Mouse (Mus musculus): ENCODE results near the gene Hoxa3. TPM values are rescaled to one million over a fixed set of nuclear protein-coding genes. Genes with fewer than 3 reads are reported as not detected.

The Hoxa3 gene
- polyA plus RNA-seq, 1 experiment from 2014 or later, result 11.8 TPM

GRCm38 (mm10) chr6:52220003-52220864, 7.1 kb upstream of the Hoxa3 start:
- H3K4me3 ChIP-seq (replicated peaks), result peak overlapping the region; percentile 77
- peaks cover 16% of the 10 kb centered on the region; the same call in 1 of the 2 replicates for H3K27me3 ChIP-seq
- ATAC-seq (replicated peaks; ENCODE audit: low FRiP score), result no peak
- H3K9me3 ChIP-seq (replicated peaks), result no peaks in the 10 kb centered on the region
- H3K27ac ChIP-seq, result peak overlapping the region; percentile 99
- 13% methylated on average over 32 of the region's 32 CpGs for WGBS
- peaks cover 4% of the 10 kb centered on the region; the same call in 1 of the 2 replicates for H3K36me3 ChIP-seq
- H3K9ac ChIP-seq, result peak overlapping the region; percentile 76
- H3K4me2 ChIP-seq, result peak overlapping the region; percentile 92
- H3K4me1 ChIP-seq, result peaks cover 47% of the 10 kb centered on the region

- WGBS, result 35% methylated on average over 9 of the region's 9 CpGs
- Histone ChIP-seq H3K27me3 (peaks cover 21% of the 10 kb centered on the region; the same call in 1 of the 2 replicates), H3K4me1 (peaks cover 56% of the 10 kb centered on the region), H3K4me2 (peak overlapping the region; percentile 92), H3K9ac (peak overlapping the region; percentile 78), H3K9me3 (replicated peaks) (no peaks in the 10 kb centered on the region), H3K4me3 (replicated peaks) (peak overlapping the region; percentile 77), H3K27ac (peak overlapping the region; percentile 99), H3K36me3 (peaks cover 4% of the 10 kb centered on the region; the same call in 1 of the 2 replicates)
- ATAC-seq (replicated peaks; ENCODE audit: low FRiP score), result no peak
Observed at GRCm38 (mm10) chr6:52219234-52219942, 6.3 kb upstream of the Hoxa3 start.

- peaks cover under 1% of the 10 kb centered on the region; the same call in 1 of the 2 replicates for H3K36me3 ChIP-seq
- peak overlapping the region; percentile 92 for H3K4me2 ChIP-seq
- H3K4me3 ChIP-seq (replicated peaks), result peak overlapping the region; percentile 67
- no peak for ATAC-seq (replicated peaks; ENCODE audit: low FRiP score)
- peaks cover 21% of the 10 kb centered on the region; the same call in 1 of the 2 replicates for H3K27me3 ChIP-seq
- peak overlapping the region; percentile 78 for H3K9ac ChIP-seq
- H3K4me1 ChIP-seq, result peaks cover 61% of the 10 kb centered on the region
- no peaks in the 10 kb centered on the region for H3K9me3 ChIP-seq (replicated peaks)
- peak overlapping the region; percentile 99 for H3K27ac ChIP-seq
- 24% methylated on average over 14 of the region's 14 CpGs for WGBS
Observed at GRCm38 (mm10) chr6:52218643-52219215, 5.6 kb upstream of the Hoxa3 start.

DNA sequence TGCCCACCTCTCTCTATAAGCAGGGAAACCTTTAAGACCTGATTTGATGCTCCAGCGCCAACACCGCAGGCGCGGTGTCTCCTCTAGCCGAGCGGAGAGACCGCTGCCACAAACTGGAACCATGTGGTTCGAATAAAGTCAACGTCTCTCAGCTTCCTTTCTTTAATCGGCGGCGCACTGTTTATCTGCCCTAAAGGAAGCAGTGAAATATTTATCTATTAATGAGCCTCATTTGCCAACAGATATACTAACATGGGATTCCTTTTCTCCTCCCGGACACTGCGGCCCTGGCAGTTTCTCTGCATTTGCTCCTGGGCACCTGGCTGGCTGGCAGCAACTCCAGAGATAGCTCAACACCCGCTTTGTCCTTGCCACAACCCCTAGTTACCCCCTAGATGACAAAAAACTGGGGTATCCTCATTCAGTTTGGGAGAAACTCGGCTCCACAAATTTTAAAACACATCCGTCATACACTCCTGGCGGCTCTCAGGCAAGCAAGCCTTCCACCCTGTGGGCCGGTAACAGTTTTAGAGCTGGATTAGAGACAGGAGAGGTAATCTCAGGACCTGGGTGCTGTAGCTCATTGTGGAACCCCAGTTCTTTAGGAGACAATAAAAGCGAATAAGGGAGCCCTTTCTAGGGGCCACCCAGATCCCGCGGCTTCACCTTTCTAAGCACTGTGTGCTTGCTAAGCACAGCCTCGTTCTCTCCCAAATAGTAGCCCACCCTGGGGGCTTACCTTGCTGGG, 4.9 kb upstream of the Hoxa3 start:
- WGBS, result 13% methylated on average over 23 of the region's 23 CpGs
- H3K4me2 ChIP-seq, result peak overlapping the region; percentile 92
- peak overlapping the region; percentile 78 for H3K9ac ChIP-seq
- peak overlapping the region; percentile 99 for H3K27ac ChIP-seq
- H3K4me3 ChIP-seq (replicated peaks), result peak overlapping the region; percentile 67
- no peaks in the 10 kb centered on the region for H3K36me3 ChIP-seq
- H3K9me3 ChIP-seq (replicated peaks), result no peaks in the 10 kb centered on the region
- ATAC-seq (replicated peaks; ENCODE audit: low FRiP score), result no peak
- peaks cover 21% of the 10 kb centered on the region; the same call in 1 of the 2 replicates for H3K27me3 ChIP-seq
- peaks cover 64% of the 10 kb centered on the region for H3K4me1 ChIP-seq

DNA sequence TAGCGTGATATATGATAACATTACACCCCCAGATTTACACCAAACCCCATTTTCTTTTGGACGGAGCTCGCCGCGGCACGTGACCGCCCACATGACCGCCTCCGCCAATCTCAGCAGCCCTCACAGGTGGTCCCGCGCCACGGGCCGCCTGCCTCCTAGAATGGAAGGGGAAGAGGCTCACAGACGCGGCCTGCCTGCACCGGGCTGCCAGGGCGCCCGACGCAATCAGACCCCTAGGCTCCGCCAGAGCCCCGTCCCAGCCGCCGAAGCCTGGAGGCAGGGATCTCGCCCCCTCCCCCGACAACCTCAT, 4.3 kb upstream of the Hoxa3 start:
- Histone ChIP-seq H3K36me3 (no peaks in the 10 kb centered on the region), H3K27ac (peak overlapping the region; percentile 99), H3K4me1 (peaks cover 64% of the 10 kb centered on the region), H3K4me3 (replicated peaks) (peak overlapping the region; percentile 67), H3K27me3 (peaks cover 21% of the 10 kb centered on the region; the same call in 1 of the 2 replicates), H3K9me3 (replicated peaks) (no peaks in the 10 kb centered on the region), H3K9ac (peak overlapping the region; percentile 78), H3K4me2 (peak overlapping the region; percentile 92)
- 0% methylated on average over 25 of the region's 25 CpGs for WGBS
- ATAC-seq (replicated peaks; ENCODE audit: low FRiP score), result peak; percentile 80

GRCm38 (mm10) chr6:52216691-52217458, 3.7 kb upstream of the Hoxa3 start:
- peak; percentile 15; the same call in 1 of the 2 replicates for ATAC-seq (replicated peaks; ENCODE audit: low FRiP score)
- peaks cover 58% of the 10 kb centered on the region for H3K4me1 ChIP-seq
- H3K4me2 ChIP-seq, result peak overlapping the region; percentile 92
- peak overlapping the region; percentile 99 for H3K27ac ChIP-seq
- peak overlapping the region; percentile 78 for H3K9ac ChIP-seq
- under 1% methylated on average over 60 of the region's 60 CpGs for WGBS
- H3K4me3 ChIP-seq (replicated peaks), result peak overlapping the region; percentile 67
- no peaks in the 10 kb centered on the region for H3K9me3 ChIP-seq (replicated peaks)
- peaks cover 17% of the 10 kb centered on the region; the same call in 1 of the 2 replicates for H3K27me3 ChIP-seq
- no peaks in the 10 kb centered on the region for H3K36me3 ChIP-seq

- 1% methylated on average over 30 of the region's 30 CpGs for WGBS
- peaks cover 61% of the 10 kb centered on the region for H3K4me1 ChIP-seq
- peak overlapping the region; percentile 92 for H3K4me2 ChIP-seq
- no peaks in the 10 kb centered on the region for H3K36me3 ChIP-seq
- H3K27me3 ChIP-seq, result peaks cover 15% of the 10 kb centered on the region; the same call in 1 of the 2 replicates
- H3K9ac ChIP-seq, result peak overlapping the region; percentile 78
- no peaks in the 10 kb centered on the region for H3K9me3 ChIP-seq (replicated peaks)
- peak overlapping the region; percentile 99 for H3K27ac ChIP-seq
- no peak for ATAC-seq (replicated peaks; ENCODE audit: low FRiP score)
- peak overlapping the region; percentile 67 for H3K4me3 ChIP-seq (replicated peaks)
Observed at GRCm38 (mm10) chr6:52215771-52216535, 2.8 kb upstream of the Hoxa3 start.

GRCm38 (mm10) chr6:52215070-52215469, 1.9 kb upstream of the Hoxa3 start:
- H3K27ac ChIP-seq, result peak overlapping the region; percentile 99; the same call in 1 of the 2 replicates
- 36% methylated on average over 3 of the region's 3 CpGs for WGBS
- peak overlapping the region; percentile 67 for H3K4me3 ChIP-seq (replicated peaks)

DNA sequence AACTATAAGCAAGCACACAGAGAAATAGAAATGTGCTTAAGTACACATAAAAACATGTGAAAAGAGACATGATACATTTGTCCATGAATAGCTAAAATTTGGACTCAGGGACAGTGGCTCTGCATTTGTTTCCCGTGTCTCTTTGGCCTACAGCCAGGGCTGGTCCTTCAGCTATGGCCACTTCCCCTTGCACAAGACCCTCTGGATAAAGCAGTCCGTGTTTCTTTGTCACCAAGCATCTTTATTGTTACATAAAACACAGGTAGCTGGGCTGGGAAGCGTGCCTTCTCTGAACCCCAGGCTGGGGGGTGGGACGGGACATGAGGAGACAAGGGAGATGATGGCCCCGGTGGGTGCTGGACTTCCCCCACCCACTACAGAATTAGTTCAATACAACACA, 1.1 kb upstream of the Hoxa3 start:
- H3K9me3 ChIP-seq (replicated peaks), result no peaks in the 10 kb centered on the region
- whole genome bisulfite sequencing, result 18% methylated on average over 5 of the region's 5 CpGs
- no peak for ATAC-seq (replicated peaks; ENCODE audit: low FRiP score)
- peaks cover 66% of the 10 kb centered on the region for H3K4me1 ChIP-seq
- H3K27me3 ChIP-seq, result peaks cover 15% of the 10 kb centered on the region; the same call in 1 of the 2 replicates
- 0 out of 2 replicates have a peak overlapping the region, but pooled peaks have one; percentile 4 for H3K9ac ChIP-seq
- peak overlapping the region; percentile 99 for H3K27ac ChIP-seq
- H3K4me2 ChIP-seq, result peak overlapping the region; percentile 92
- H3K4me3 ChIP-seq (replicated peaks), result peak overlapping the region; percentile 69
- H3K36me3 ChIP-seq, result no peaks in the 10 kb centered on the region

More at GRCm38 (mm10) chr6:52215070-52215469, 1.9 kb upstream of the Hoxa3 start:
- no peak for ATAC-seq (replicated peaks; ENCODE audit: low FRiP score)
- Histone ChIP-seq H3K36me3 (no peaks in the 10 kb centered on the region), H3K4me1 (peaks cover 65% of the 10 kb centered on the region), H3K27me3 (peaks cover 15% of the 10 kb centered on the region; the same call in 1 of the 2 replicates), H3K9me3 (replicated peaks) (no peaks in the 10 kb centered on the region), H3K9ac (peak overlapping the region; percentile 78; the same call in 1 of the 2 replicates), H3K4me2 (peak overlapping the region; percentile 92)

DNA sequence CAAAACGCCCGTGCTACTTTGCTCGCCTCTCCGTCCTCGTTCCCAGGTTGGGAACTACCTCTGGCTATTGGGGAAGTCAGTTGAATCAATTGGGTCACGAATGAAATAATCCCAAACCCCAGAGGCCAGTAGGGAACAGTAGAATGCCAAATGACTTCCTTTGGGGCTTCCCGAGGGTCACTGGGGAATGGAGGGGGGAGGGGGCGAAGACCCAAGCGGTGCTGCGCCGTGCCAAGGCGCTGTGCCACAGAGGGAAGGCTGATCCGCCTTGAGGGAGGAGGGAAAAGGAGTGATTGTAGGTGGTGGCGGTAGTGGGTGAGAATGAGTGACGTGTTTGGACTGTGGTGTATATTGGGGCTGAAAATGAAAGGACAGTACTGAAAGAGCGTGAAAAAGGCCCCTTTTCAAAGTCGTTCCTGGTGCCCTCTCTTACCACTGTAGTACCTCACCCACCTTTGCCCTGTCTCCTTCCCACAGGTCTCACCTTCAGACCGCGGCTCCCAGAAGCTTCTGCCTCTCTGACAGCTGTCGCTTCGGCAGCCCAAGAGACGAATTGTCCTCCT, 499 bp downstream of the Hoxa3 start:
- peaks cover 66% of the 10 kb centered on the region for H3K4me1 ChIP-seq
- 0 out of 2 replicates have a peak, but pooled peaks have one; percentile 12 for ATAC-seq (replicated peaks; ENCODE audit: low FRiP score)
- H3K9me3 ChIP-seq (replicated peaks), result no peaks in the 10 kb centered on the region
- H3K4me3 ChIP-seq (replicated peaks), result peak overlapping the region; percentile 69
- peaks cover 15% of the 10 kb centered on the region; the same call in 1 of the 2 replicates for H3K27me3 ChIP-seq
- under 1% methylated on average over 22 of the region's 22 CpGs for WGBS
- peak overlapping the region; percentile 99 for H3K27ac ChIP-seq
- no peaks in the 10 kb centered on the region for H3K36me3 ChIP-seq
- peak overlapping the region; percentile 85 for H3K9ac ChIP-seq
- peak overlapping the region; percentile 92 for H3K4me2 ChIP-seq

Data from kidney, embryonic 15.5 days (tissue).